Mouse (Mus musculus) frontal cortex, postnatal 36 days (tissue): ENCODE results near the gene Ttc7b.

Experiments used
- DNase-seq, 2 experiments: peaks; one replicate each; pipeline ENCODE4 v3.0.0; 2022; ENCODE audit warnings: low spot score in 2 of 2

Ttc7b gene

DNA sequence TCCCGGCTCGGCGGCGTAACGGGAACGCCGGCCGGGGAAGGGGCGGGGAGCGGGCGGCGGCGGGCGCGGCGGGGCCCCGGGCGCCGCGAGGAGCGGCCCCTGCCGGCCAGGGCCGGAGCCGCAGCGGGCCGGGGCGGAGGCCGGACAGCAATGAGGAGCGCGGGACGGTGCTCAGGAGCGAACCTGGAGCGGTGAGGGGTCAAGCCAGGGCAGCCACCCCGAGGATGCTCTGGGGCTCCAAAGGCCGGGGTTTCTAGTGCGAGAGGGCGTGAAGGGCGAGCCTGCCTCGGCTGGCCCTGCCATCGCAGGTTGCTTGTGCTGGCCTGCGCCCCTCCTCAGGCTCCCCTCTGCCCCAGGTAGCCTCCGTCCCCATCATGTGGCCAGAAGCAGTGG is at the start of gene Ttc7b:
Ttc7b (minus strand) TSS at position 33 of the 393 bp plus-strand sequence.
- DNase-seq: peak in 1 of 2 experiments; percentile 38

DNA sequence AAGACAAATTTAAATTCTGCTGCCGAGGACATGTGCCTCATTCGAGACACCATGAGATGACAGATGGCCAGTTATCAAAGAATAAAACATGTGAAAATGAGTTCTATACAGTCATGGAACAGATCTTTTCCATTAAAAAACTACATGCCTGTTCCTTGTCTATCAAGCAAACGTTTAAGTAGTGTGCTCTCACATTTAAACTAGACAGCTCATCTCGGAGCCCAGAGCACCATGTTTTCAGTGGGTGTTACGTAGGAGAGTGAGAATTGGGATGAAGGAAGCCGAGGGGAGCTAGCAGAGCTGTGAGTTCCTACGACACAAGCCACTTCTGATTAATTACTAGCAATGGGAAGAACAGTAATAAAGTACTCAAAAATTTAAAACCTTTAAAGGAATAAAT is 48.2 kb upstream of the Ttc7b start:
- peak; percentile 59 to 75 for DNase-seq

DNA sequence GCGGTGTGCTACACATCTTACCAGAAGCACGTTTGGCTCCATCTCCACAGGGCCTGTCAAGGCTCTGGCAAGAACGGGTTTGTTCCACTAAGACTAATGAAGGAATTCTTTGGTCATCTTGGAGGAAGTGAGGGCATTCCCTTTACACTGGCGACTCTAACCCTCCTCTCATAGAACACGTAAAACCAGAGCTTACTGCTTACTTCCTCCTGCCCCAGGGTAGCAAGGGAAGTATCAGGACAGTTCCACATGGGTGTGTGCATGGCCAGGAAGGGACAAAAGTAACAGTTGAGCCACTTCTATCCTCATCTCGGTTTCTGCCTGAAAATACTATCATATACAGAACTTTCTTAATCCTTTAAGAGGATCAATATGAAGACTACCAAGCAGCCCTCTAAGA is 47.5 kb upstream of the Ttc7b start:
- DNase-seq: no peak

DNA sequence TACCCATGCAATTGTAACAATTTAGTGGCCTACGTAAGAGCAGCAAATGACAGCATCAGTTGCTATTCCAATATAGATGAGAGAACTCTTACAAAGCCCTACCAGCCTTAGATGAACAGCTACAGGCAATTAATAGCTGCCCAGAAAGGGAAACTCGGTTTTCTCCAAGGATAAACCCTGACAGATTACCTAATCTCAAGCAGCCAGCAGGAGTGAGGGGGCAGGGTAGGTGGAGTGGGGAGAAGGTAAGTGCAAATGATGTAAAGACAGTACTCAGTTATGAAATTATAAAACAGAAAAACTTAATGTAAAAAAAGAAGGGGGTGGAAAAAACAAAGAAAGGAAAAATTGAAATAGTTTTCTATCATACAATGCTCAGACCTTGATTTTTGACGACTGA is 47.0 kb upstream of the Ttc7b start:
- peak in 1 of 2 experiments; percentile 20 for DNase-seq

DNA sequence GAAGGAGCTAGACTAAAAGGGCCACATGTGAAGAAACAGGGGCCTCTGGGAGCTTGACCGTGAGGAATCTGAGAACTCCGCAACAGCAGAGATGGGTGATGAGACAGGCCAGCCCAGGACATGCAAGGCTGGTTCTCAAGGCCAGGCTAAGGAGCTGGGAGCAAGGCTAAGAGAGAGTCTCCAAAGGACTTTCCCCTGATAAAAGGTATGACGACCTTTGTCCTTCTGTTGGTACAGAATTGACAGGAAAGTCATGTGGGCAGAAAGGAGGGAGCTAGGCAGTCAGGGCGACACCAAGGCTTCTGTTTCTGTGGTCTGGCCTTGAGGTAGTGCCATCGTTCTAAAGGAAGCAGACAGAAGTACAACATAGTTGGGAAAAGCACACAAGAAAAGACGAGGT is 33.0 kb upstream of the Ttc7b start:
- DNase-seq: no peak

DNA sequence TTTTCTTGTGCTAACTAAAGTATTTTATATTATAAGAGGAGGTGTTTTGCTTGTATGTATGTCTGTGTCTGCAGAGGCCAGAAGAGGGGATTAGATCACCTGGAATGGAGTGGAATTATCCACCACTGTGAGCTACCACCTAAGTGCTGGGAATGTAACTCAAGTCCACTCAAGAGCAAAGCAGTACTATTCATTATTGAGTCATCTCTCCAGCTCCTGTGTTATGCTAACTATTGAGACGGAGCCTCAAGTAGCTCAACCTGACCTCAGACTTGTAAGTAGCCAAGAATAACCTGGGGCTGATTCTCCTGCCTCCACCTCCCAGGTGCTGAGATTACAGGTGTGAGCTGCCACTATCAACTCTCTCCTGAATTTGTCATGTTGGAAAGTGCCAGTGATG is 31.3 kb upstream of the Ttc7b start:
- DNase-seq: no peak

DNA sequence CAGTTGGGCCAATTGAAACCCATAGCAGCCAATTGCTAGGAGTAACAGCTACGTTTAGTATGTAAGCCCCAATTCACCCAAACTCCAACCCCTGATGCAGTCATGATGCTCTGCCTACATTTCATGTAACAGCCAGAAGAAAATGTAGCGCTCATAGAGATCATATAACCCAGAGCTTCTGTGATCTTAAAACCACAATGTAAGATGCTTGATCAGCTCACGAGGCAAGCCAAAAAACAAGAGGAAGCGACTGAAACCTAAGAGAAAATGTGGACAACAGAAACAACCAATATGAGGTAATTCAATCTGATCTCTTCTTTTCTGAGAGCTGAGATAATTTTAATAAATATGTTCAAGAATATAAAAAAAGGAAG is 23.6 kb upstream of the Ttc7b start:
- no peak for DNase-seq

DNA sequence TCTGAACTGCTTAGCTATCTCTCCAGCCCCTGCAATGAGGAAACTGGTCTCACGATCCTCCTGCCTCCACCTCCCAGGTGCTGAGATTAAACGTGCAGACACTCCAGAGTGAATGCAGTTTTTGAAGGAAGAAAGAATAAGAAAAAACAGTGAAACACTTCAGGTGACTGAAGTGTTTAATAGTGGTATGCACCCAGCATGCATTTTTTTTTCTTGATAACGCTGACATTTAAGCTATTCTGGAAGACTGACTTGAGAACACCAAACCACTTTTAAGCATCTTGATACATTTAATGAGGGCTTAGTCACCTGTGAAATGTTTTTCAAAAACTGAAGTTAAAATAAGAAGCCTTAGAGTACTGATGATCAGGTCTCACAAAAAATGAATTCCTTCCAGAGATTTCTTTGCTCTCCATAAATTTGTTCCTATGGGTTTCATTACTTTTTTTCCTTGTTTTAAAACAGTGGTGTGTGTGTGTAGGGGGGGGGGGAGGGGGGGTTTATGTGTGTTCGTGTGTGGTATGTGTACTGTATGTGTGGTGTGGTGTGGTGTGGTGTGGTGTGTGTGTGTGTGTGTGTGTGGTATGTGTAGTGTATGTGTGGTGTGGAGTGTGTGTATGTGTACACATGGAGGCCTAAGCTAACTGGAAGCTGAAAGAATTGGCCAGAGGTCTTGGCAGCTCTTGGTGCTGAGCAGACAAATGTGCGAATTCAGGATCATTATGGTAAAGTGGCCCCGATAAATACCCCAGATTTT is 23.0 kb upstream of the Ttc7b start:
- no peak for DNase-seq

DNA sequence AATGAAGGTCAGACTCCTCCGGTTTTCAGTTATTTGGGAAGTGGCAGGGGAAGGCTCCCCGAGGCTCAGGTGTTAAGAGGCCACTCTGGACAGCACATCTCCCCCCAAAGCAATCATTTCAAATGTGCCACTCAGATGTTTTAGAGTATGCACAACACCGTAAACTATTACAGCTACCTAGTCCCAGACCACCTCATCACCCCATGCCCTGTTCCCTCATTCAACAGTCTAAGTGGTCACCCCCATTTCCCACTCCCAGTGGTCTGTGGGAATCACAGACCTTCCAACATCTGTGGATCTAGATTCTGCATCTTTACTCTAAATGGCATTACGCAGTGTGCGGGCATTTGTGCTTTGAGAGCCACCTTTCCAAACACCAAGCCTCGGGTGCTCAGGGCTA is 21.9 kb upstream of the Ttc7b start:
- DNase-seq: no peak

DNA sequence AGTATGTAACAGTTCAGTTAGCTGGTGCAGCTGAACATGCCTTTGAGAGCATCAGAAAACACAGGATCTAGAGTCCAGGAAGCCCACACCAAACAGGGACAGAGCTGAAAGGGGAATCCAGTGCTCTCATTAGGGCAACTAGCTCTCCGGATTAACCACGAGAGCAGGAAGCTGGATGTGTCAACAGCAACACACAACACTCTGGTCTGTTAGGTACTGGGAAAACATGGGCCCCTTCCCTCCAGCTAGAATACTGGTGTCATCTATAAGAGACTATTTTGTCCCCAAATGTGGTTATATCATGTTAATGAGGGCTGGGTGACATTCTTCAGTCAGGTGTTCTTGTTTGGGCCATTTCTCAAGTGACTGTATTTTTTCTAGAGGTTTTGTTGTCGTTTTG is 21.4 kb upstream of the Ttc7b start:
- DNase-seq: no peak

DNA sequence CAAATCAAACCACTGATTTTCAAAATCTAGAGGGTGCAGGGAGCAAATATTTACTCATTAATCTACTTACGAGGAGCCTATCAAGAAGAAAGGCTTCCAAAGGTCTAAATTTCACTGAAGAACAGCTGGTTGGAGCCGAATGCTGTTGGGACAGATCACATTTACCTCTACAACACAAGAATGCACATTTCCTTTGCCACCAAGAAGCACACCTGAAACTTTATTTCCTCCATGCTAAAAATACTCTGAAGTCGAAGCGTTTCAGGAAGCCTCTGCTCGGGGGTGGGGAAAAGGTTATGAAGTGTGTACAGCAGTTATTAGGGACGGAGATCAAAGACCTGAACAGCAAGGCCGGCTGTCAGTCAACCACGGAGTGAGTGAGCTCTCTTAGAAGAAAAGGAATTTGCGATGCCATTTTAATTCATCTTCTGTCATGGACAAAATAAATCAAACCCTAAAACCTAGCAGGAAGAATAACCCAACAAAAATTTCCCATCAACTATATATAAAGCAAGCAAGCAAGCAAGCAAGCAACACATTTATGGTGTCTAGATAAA is 18.6 kb upstream of the Ttc7b start:
- no peak for DNase-seq

DNA sequence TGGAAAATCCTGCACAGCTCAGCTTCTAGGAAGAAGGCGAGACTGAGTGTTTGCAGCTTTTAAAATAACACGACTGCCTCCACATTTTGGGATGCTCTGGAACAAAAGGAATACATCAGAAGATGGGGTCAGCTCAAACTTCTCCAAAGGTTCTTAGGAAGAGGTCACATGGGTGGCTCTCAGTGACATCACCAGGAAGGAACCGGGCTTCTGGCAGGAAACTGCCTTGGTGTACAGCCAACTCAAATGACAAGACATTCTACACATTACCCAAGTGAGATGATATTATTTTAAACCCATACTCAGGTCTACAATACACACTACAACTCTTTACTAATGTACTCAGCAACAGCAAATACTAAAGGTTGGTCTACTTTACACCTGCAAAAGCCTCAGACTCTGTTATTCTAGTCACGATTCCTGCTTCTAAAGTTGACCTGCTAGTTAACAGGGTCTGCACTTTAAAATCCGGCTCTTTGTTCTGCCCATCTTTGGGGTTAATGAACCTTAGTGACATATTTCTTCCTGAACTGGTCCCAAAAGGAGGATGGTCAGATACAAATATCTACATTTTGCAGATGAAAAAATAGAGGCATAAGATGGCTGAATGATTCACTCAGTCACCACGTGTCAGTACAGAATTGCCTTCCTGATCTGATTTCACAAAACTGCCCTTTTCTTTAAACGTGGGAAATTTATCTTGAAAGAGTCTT is 18.0 kb upstream of the Ttc7b start:
- DNase-seq: no peak

DNA sequence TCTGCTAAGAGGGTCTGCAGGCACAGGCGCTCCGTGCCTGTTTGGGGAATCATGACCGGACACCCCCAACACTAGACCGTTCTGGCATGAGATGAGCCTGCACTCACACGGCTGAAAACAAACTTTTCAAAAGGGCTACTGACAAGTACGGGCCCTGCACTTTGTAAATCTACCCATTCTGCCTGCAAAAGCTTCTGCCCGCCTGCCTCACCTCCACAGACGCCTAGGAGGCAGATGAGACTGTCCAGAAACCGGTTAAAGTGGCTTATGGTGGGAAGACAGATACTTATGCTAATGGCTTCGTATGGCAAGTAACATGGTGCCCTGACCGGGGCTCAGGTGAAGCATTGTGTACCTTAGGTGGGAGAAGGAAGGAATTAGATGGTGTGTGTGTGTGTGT is 16.5 kb upstream of the Ttc7b start:
- no peak for DNase-seq

DNA sequence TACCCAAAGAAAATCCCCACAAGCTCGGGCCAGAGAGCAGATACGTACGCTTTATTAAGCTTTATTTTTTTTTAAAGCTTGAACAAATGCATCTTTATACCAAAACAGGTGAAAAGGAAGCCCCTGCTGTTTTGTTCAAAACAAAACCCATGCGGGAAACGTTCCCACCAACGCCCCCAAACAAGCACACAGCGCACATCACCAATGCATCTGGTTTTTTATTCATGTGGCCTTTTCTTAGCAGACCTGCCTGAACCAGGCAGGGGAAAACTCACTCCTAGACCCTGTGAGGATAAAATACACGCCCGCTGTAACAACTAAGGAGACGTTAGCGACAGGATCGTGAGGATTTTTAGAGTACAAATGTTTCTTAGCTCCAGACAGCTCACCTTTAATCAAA is 14.4 kb upstream of the Ttc7b start:
- DNase-seq: no peak

DNA sequence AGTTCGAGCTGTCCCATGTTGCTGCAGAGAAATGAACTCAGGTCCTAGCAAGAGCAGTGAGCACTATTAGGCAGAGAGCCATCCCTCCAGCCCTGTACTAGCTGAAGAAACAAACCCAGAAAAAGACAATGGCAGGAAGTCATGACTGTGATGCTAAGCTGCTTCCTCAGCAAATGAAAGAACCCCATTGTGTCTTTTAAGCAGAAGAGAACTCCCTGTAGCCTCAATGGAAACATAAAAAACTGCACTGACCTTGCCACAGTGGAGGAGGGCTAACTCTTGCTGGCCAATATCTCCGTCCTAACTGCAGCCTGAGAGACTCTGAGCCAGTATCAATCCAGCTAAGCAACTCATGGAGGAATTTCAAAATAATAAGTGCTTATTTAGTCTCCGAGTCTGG is 13.4 kb upstream of the Ttc7b start:
- no peak for DNase-seq

DNA sequence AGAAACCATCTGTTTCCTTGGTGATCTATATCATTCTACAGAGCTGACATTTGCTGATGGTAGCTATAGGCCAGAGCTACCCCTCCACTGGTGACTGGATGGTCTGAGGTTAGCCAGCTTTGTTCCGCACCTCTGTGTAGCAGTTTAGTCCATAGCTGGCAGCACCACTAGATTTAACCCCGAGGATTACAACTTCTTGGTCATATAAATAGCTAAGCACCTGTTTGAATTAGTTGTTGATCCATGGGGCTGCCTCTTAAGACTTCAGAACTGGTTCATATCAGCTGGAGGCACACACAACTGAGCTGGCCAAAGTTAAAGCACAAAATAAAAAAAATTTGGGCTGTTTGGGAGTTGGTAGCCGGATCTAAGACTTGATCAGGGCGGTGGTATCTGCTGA is 12.6 kb upstream of the Ttc7b start:
- no peak for DNase-seq

DNA sequence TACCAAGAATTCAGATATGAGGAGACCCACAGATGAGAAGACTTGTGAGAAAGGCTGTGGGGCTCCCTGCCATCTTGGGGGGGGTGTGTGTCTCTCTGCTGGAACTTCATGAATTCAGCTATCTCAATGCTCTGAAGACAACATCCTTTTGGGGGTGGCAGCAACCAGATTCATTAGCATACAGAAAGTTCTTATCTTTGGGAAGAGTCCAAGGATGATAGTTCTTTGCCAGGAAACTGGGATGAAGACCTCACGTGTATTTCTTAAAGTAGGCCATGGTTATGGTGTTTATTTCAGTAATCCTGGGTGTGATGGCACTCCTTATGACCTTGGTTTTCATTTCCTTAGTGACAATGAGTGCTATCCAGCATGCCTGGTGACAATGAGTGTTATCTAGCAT is 11.1 kb upstream of the Ttc7b start:
- DNase-seq: no peak

DNA sequence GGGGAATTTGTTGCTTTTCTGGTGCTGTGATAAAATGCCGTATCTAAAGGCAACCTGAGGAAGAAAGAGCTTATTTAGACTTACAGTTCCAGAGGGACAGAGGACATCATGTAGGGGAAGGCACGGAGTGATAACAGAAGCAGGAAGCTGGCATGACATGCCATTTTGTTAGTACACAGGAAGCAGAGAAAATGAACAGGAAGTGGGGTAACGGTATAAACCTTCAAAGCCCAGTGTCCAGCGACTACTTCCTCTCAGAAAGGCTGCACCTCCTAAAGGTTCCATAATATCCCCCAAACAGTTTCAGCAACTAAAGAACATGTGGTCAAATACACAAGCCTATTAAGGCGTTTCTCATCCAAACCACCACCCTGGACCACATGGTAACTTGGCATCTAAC is 10.2 kb upstream of the Ttc7b start:
- DNase-seq: no peak

DNA sequence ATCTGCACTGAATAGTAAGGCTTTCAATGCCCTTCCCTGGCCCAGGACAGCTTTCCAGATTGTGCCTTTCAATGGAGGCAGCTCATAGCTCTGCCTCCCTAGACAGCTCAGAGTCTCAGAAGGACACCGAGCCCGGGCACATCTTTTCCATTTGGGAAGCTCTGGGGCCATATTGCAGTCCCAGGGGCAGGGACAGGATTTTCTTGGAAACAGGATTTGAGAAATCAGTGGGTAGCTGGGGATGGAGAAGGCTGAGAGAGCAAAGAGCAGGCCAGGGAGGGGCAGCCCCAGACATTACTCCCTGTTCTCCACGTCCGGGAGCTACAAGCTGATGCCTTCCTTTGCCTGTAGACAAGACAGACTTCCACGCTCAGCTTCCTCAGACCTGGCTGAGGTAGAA is 9.0 kb upstream of the Ttc7b start:
- no peak for DNase-seq

DNA sequence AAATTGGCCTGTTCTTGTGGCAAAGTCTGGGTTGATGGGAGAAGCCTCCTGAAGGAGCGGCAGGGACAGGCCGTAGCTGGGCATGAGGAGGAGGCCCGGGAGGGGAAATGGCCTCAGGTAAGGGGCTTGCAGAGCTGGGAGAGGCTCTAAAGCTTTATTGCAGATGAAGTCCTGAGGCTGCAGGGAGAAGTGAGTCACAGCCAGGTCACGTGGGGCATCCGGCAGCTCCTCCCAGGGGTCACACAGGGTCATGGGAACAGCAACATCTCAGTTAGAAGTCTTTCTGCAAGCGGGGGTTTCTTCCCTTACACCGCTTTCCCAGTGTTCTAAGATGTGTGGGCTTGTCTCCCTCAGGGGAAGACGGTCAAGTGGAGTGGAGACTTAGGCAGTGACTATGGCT is 8.5 kb upstream of the Ttc7b start:
- DNase-seq: no peak

DNA sequence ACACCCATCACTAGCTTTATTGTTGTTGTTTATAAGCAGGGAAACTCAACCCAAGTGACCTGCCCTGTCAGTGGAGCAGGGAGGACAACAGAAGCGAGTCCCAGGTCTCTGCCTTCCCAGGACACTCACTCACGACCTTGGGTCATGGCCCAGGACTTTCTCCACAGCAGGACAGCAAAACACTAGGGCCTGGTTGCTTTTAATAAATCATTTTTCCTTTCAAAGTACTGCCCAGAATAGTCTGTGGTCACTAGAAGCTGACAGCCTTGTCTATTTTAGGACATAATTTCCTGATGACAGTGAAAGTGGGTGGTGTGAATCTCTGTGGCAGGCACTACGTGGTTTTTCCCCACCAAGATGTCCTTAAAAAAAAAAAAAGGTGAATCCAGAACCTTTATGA is 7.6 kb upstream of the Ttc7b start:
- DNase-seq: no peak

DNA sequence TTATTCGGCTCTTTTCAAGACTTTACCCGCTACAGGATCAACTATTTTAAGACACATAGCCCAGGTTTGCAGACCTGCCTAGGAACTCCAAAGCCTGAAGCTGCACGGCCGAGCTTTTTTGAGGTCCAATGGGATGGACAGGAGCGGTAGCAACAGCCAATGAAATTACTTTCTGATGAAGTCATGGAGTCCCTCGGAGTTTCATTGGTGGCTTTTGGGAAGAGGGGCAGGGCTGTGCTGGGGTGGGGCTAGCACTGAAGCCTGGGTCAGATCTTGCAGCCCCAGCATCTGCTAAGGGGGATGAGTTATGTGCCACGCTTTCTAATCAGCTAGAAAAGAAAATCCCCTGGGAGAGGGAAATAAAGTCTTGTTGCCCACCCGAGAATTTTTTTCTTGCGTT is 7.1 kb upstream of the Ttc7b start:
- DNase-seq: peak; percentile 76 to 86

DNA sequence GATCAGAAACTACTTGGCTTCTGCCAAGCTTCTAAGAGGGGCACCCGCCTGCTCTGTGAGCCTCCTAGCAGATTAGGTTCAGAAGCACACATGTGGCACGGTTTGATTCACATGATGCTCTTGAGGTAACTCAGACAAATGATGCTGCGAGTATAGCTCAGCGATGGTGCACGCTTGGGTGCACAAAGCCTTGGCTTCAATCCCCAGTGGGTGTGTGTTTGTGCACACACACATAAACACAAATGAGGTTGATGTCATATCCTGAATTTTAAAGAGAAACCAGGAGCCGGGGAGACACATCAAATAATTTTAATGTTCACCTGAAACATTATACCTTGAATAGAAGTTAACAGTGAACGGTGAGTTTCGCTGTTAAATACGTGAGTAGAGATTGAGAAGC is 6.6 kb upstream of the Ttc7b start:
- peak in 1 of 2 experiments; percentile 28 for DNase-seq
